ENCODE assay signal across 8 mouse cellular contexts in genomic region chr10:43043351-43044209, GRCm38 (mm10).
A peak's percentile ranks its signal among the peaks of the same experiment; 100 is the strongest.
DNase-seq lines count a peak whose midpoint lies in the region; ATAC-seq lines count a peak whose summit lies in the region.

No protein-coding gene starts in this region.

- H3K4me3 ChIP-seq in embryonic facial prominence, embryonic 14.5 days (ENCODE audit: low read depth, low read length): no peak overlapping the region
- no peak overlapping the region for H3K4me3 ChIP-seq in hindbrain, embryonic 10.5 days
- no peak overlapping the region for H3K4me3 ChIP-seq in midbrain, embryonic 16.5 days (ENCODE audit: low read depth, low read length)

- H3K27ac ChIP-seq in embryonic facial prominence, embryonic 14.5 days (replicated peaks; ENCODE audit: low read depth, low read length): peak overlapping the region; percentile 80
- H3K27ac ChIP-seq in hindbrain, embryonic 10.5 days: peak overlapping the region; percentile 82
- H3K27ac ChIP-seq in midbrain, embryonic 16.5 days (ENCODE audit: low read length): peak overlapping the region; percentile 73

- peak; percentile 64; the same call in 1 of the 2 replicates for ATAC-seq in embryonic facial prominence, embryonic 14.5 days (ENCODE audit: low read depth)
- ATAC-seq in midbrain, embryonic 16.5 days: peak; percentile 76
- ATAC-seq in monocyte, adult 5-6 weeks (replicated peaks; ENCODE audit: insufficient number of reproducible peaks, low FRiP score, low TSS enrichment, poor library complexity, severe bottlenecking): no peak

- H3K36me3 ChIP-seq in embryonic facial prominence, embryonic 14.5 days (ENCODE audit: control insufficient read depth, insufficient read depth, low read length): 0 out of 2 replicates have a peak, but pooled peaks cover 5% of the 10 kb centered on the region
- peaks cover 12% of the 10 kb centered on the region; the same call in 1 of the 2 replicates for H3K36me3 ChIP-seq in hindbrain, embryonic 10.5 days
- H3K36me3 ChIP-seq in midbrain, embryonic 16.5 days (ENCODE audit: control insufficient read depth, insufficient read depth, low read length): peaks cover 3% of the 10 kb centered on the region; the same call in 1 of the 2 replicates

- DNase-seq in heart, adult 11 months: peak; percentile 96
- no peak for DNase-seq in heart, postnatal 25 days (ENCODE audit: low spot score)
- peak; percentile 78 for DNase-seq in embryonic facial prominence, embryonic 14.5 days (ENCODE audit: low spot score)
- DNase-seq in hindbrain, embryonic 10.5 days (ENCODE audit: low spot score): peak; percentile 80
- no peak for DNase-seq in adrenal gland, adult 2 months
- DNase-seq in thymus, postnatal 10 days (ENCODE audit: low spot score in 2 of 2): no peak

- H3K4me2 ChIP-seq in embryonic facial prominence, embryonic 14.5 days (ENCODE audit: low read depth, low read length): peak overlapping the region; percentile 23
- 0 out of 2 replicates have a peak overlapping the region, but pooled peaks have one; percentile 21 for H3K4me2 ChIP-seq in midbrain, embryonic 16.5 days (ENCODE audit: low read length)

- peaks cover 27% of the 10 kb centered on the region for H3K4me1 ChIP-seq in embryonic facial prominence, embryonic 14.5 days (ENCODE audit: control insufficient read depth, insufficient read depth, low read length)
- H3K4me1 ChIP-seq in hindbrain, embryonic 10.5 days (replicated peaks): peaks cover 41% of the 10 kb centered on the region
- peaks cover 24% of the 10 kb centered on the region for H3K4me1 ChIP-seq in midbrain, embryonic 16.5 days (ENCODE audit: control insufficient read depth, insufficient read depth, low read length)

- intact Hi-C loops in heart, postnatal 25 days (cut with DNase I): loop anchor here (10.0 kb wide), 1 partner anchor 121 kb away; no protein-coding TSS in a partner anchor

- WGBS in embryonic facial prominence, embryonic 14.5 days: 23% methylated on average over 7 of the region's 7 CpGs
- WGBS in hindbrain, embryonic 10.5 days: 20% methylated on average over 7 of the region's 7 CpGs
- WGBS in midbrain, embryonic 16.5 days: 20% methylated on average over 7 of the region's 7 CpGs

- no peaks in the 10 kb centered on the region; the same call in 1 of the 2 replicates for H3K9me3 ChIP-seq in embryonic facial prominence, embryonic 14.5 days (ENCODE audit: control insufficient read depth, low read length)
- peaks cover 6% of the 10 kb centered on the region; the same call in 1 of the 2 replicates for H3K9me3 ChIP-seq in hindbrain, embryonic 10.5 days
- H3K9me3 ChIP-seq in midbrain, embryonic 16.5 days (replicated peaks; ENCODE audit: control insufficient read depth, low read length, poor library complexity, severe bottlenecking): no peaks in the 10 kb centered on the region

- 0 out of 2 replicates have a peak overlapping the region, but pooled peaks have one; percentile 37 for H3K9ac ChIP-seq in embryonic facial prominence, embryonic 14.5 days (ENCODE audit: low read depth, low read length)
- peak overlapping the region; percentile 4; the same call in 1 of the 2 replicates for H3K9ac ChIP-seq in midbrain, embryonic 16.5 days (ENCODE audit: low read depth, low read length)

- H3K27me3 ChIP-seq in embryonic facial prominence, embryonic 14.5 days (replicated peaks; ENCODE audit: control insufficient read depth, insufficient read depth, low read length): no peaks in the 10 kb centered on the region
- peaks cover 5% of the 10 kb centered on the region; the same call in 1 of the 2 replicates for H3K27me3 ChIP-seq in hindbrain, embryonic 10.5 days (ENCODE audit: insufficient read depth, poor library complexity, severe bottlenecking)
- no peaks in the 10 kb centered on the region for H3K27me3 ChIP-seq in midbrain, embryonic 16.5 days (ENCODE audit: control insufficient read depth, insufficient read depth, low read depth, low read length)

Comparison
In these comparisons a context has a peak if more than half of its experiments do, and no peak if none do; other contexts are left out.
1. DNase-seq: peak in heart, adult 11 months (single experiment), embryonic facial prominence, embryonic 14.5 days (single experiment) and hindbrain, embryonic 10.5 days (single experiment); none in heart, postnatal 25 days (single experiment), adrenal gland, adult 2 months (single experiment) and thymus, postnatal 10 days (0 of 2).
2. Peak in every context shown above with its lines, with median percentiles within 50 percentile points of each other: H3K27ac ChIP-seq.